Mouse (Mus musculus) neutrophil, adult 59 days (primary cell): Measurements from ENCODE around the gene Gm26727. TPM values are rescaled to one million over a fixed set of nuclear protein-coding genes. Genes with fewer than 3 reads are reported as not detected.

Experiments used
- total RNA-seq, 2 experiments: library from RNA; stranded (reverse); gene quantifications; 1 replicate in 1 of 2; 2 replicates in 1 of 2; pipeline ENCODE4 v1.2.4; 2023

Gm26727 gene
- not detected for total RNA-seq

GRCm38 (mm10) chr2:67433081-67433480 lies at the start of gene Gm26727:
Gene Gm26727, minus strand, starts transcription at chr2:67433181.

GRCm38 (mm10) chr2:67445780-67446179 lies 12.8 kb upstream of the Gm26727 start, which contains the start of gene Xirp2:
Gene Xirp2, plus strand, starts transcription at chr2:67446002.

DNA sequence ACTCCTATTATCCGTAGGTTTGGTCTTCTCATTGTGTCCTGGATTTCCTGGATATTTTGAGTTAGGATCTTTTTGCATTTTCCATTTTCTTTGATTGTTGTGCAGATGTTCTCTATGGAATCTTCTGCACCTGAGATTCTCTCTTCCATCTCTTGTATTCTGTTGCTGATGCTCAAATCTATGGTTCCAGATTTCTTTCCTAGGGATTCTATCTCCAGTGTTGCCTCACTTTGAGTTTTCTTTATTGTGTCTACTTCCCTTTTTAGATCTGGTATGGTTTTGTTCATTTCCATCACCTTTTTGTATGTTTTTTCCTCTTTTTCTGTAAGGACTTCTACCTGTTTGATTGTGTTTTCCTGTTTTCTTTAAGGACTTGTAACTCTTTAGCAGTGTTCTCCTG lies 19.6 kb downstream of the Gm26727 start, which contains the start of gene Gm21830:
Gene Gm21830 (plus strand): TSS at position 301 of the 400 bp plus-strand sequence.

Other genes with a start within 250 kb of the Gm26727 start
- not detected for gene Gm21830, start 19.5 kb downstream of the Gm26727 start, total RNA-seq
- gene Xirp2, start 12.8 kb upstream of the Gm26727 start, total RNA-seq, result under 1 TPM; 0.02 to 0.04 TPM
- gene B3galt1, start 132.7 kb upstream of the Gm26727 start, total RNA-seq, result not detected